Mouse (Mus musculus) brain, embryonic 14.5 days (tissue): Measurements from ENCODE around the gene Chchd6.

ENCODE experiments used
- CTCF ChIP-seq: fragments of 200-500 bp; IDR thresholded peaks from 2 replicates; pipeline ENCODE4 v1.5.1; 2012; ENCODE audit warnings: inconsistent platforms, mild to moderate bottlenecking, moderate library complexity, borderline replicate concordance; ENCODE audit not compliant: insufficient read depth, insufficient read length; ENCODE audit errors: extremely low read depth
- POLR2A ChIP-seq: fragments of 200-500 bp; IDR thresholded peaks from 2 replicates; pipeline ENCODE4 v1.6.1; 2012; ENCODE audit warnings: mild to moderate bottlenecking, inconsistent platforms, borderline replicate concordance; ENCODE audit not compliant: poor library complexity, insufficient read depth, insufficient read length, severe bottlenecking; ENCODE audit errors: extremely low read depth

DNA sequence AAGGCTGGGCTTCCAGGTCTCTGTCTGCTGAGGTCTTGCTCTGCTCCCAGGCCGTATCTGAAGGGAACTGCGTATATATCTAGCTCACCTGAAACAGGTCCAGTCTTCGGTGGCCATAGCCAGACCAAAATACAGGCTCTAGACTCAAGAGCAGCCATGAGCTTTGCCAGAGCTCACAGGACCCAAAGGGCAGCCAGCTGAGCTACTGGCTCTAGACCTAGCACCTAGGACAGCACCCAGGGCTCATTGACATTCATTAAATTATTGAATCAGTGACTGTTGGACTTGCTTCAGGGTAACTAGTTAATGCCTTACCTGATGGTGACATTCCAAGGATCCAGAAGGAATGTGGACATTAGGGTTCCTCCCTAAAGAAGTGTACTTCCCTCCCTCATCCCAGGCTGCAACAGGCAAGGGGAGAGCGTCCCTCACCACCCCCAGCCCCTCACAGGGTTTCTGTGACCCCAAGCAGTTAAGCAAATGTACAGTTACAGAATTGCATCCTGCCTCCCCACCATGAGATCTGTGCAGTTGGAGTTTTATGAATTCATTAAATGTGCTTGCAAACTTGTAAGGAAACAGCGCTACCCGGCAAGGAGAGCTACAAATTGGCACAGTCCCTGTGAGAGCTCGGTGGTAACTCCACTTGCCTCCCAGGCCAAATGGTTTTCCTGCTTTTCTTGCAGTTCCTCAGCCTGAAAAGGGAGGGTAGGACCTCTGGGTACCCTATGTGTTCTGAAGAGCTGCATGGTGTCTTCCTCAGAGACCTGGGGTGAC is 19.3 kb upstream of the Chchd6 start:
- TF ChIP-seq CTCF (no peak), POLR2A (no peak)
